Mouse (Mus musculus) embryonic stem cell, embryonic (primary cell): ENCODE measurements around the gene Gzmn.
"Not testable (repeated sequence)": the region's sequence is repeated elsewhere in the genome, so short reads cannot be mapped to it uniquely, and the experiment has no call there.

Experiments used
- CTCF ChIA-PET, 4 experiments: fragments of 300-600 bp in 2 of 4; fragments of 350-600 bp in 2 of 4; sonication (Branson Sonifier 250); formaldehyde crosslinking; loops; one replicate each; lab custom pipeline; 2022; ENCODE audit warnings: inconsistent platforms in 2 of 4; lab: Charles Lee
- POLR2A ChIA-PET, 4 experiments: fragments of 300-600 bp in 2 of 4; fragments of 350-600 bp in 2 of 4; sonication (Branson Sonifier 250); formaldehyde crosslinking; loops; one replicate each; lab custom pipeline; 2022; ENCODE audit warnings: antibody characterized with exemption in 4 of 4, inconsistent platforms in 1 of 4; lab: Charles Lee

Gene Gzmn

GRCm38 (mm10) chr14:56174499-56174898, at the start of gene Gzmn:
Gene Gzmn, minus strand, starts transcription at chr14:56174599.
- CTCF ChIA-PET = interaction anchor here in 1 of 4 experiments (1.3 to 1.7 kb wide), 2 partner anchors 12 to 20 kb away, joined by 3 read pairs; no protein-coding TSS in a partner anchor

GRCm38 (mm10) chr14:56211317-56211716, 36.9 kb upstream of the Gzmn start, which contains the start of gene Gzmf:
Gene Gzmf, minus strand, starts transcription at chr14:56211417.
- ChIA-PET POLR2A (no interaction called here), CTCF (no interaction called here)

More at GRCm38 (mm10) chr14:56174499-56174898, at the start of gene Gzmn:
- POLR2A ChIA-PET = no interaction called here

GRCm38 (mm10) chr14:56205613-56206012, 31.2 kb upstream of the Gzmn start:
- POLR2A ChIA-PET = interaction anchor here in 1 of 4 experiments (1.0 kb wide), 1 partner anchor 84 kb away, joined by 3 read pairs; no protein-coding TSS in a partner anchor
- CTCF ChIA-PET = interaction anchor here (0.6 to 5.4 kb wide), 26 partner anchors 16 to 655 kb away, joined by 3 to 45 read pairs (median 4); no protein-coding TSS in a partner anchor

GRCm38 (mm10) chr14:56205021-56205420, 30.6 kb upstream of the Gzmn start:
- ChIA-PET POLR2A (interaction anchor here in 2 of 4 experiments (1.0 to 1.3 kb wide), 2 partner anchors 18 to 85 kb away, joined by 3 read pairs; no protein-coding TSS in a partner anchor), CTCF (interaction anchor here (0.6 to 5.4 kb wide), 30 partner anchors 16 to 655 kb away, joined by 3 to 45 read pairs (median 4); no protein-coding TSS in a partner anchor)

- ChIA-PET CTCF (interaction anchor here (0.5 to 5.4 kb wide), 27 partner anchors 17 to 1205 kb away, joined by 3 to 45 read pairs (median 4); no protein-coding TSS in a partner anchor), POLR2A (interaction anchor here in 2 of 4 experiments (1.0 to 1.3 kb wide), 2 partner anchors 17 kb away, joined by 3 to 4 read pairs; no protein-coding TSS in a partner anchor)
These were observed 29.6 kb upstream of the Gzmn start for GRCm38 (mm10) chr14:56203975-56204374.

GRCm38 (mm10) chr14:56186946-56187345, 12.5 kb upstream of the Gzmn start:
- POLR2A ChIA-PET = interaction anchor here in 3 of 4 experiments (0.6 to 1.9 kb wide), 4 partner anchors 9 to 210 kb away, joined by 3 to 9 read pairs (median 4); no protein-coding TSS in a partner anchor
- CTCF ChIA-PET = interaction anchor here (0.5 to 2.6 kb wide), 19 partner anchors 9 to 690 kb away, joined by 3 to 45 read pairs (median 3); no protein-coding TSS in a partner anchor

GRCm38 (mm10) chr14:56186521-56186920, 12.1 kb upstream of the Gzmn start:
- CTCF ChIA-PET = interaction anchor here (0.8 to 2.6 kb wide), 12 partner anchors 9 to 189 kb away, joined by 3 to 45 read pairs (median 5); no protein-coding TSS in a partner anchor
- POLR2A ChIA-PET = interaction anchor here in 3 of 4 experiments (0.6 to 1.9 kb wide), 5 partner anchors 9 to 209 kb away, joined by 3 to 9 read pairs (median 3); no protein-coding TSS in a partner anchor

GRCm38 (mm10) chr14:56177651-56178050, 3.3 kb upstream of the Gzmn start:
- CTCF ChIA-PET = interaction anchor here (0.5 to 2.6 kb wide), 27 partner anchors 9 to 1702 kb away, joined by 3 to 28 read pairs (median 4); no protein-coding TSS in a partner anchor
- POLR2A ChIA-PET = interaction anchor here in 2 of 4 experiments (0.6 to 1.4 kb wide), 3 partner anchors 9 to 399 kb away, joined by 3 to 9 read pairs (median 4); no protein-coding TSS in a partner anchor

- ChIA-PET POLR2A (no interaction called here), CTCF (interaction anchor here in 2 of 4 experiments (1.0 to 1.7 kb wide), 3 partner anchors 14 to 141 kb away, joined by 3 read pairs; no protein-coding TSS in a partner anchor)
These were observed 1.0 kb downstream of the Gzmn start for GRCm38 (mm10) chr14:56173396-56173795.

- ChIA-PET CTCF (interaction anchor here in 2 of 4 experiments (1.0 to 1.7 kb wide), 2 partner anchors 14 to 141 kb away, joined by 3 read pairs; no protein-coding TSS in a partner anchor), POLR2A (no interaction called here)
These were observed 1.7 kb downstream of the Gzmn start for GRCm38 (mm10) chr14:56172744-56173143.

- ChIA-PET POLR2A (interaction anchor here in 2 of 4 experiments (0.6 to 1.2 kb wide), 4 partner anchors 10 to 146 kb away, joined by 3 to 5 read pairs (median 4); partner anchors contain the start of gene Gzmg (in 1 of the 2)), CTCF (interaction anchor here in 3 of 4 experiments (0.5 to 1.8 kb wide), 10 partner anchors 10 to 1022 kb away, joined by 3 to 9 read pairs (median 4); no protein-coding TSS in a partner anchor)
These were observed 6.4 kb downstream of the Gzmn start for GRCm38 (mm10) chr14:56168009-56168408.

GRCm38 (mm10) chr14:56162109-56162508, 12.3 kb downstream of the Gzmn start:
- POLR2A ChIA-PET = no interaction called here
- CTCF ChIA-PET = no interaction called here

GRCm38 (mm10) chr14:56159479-56159878, 14.9 kb downstream of the Gzmn start, which contains the start of gene Gzmg:
Gene Gzmg, minus strand, starts transcription at chr14:56159579.
- POLR2A ChIA-PET = interaction anchor here in 1 of 4 experiments (0.5 to 1.9 kb wide), 2 partner anchors 8 to 43 kb away, joined by 3 to 5 read pairs; no protein-coding TSS in a partner anchor
- CTCF ChIA-PET = not testable (repeated sequence)

GRCm38 (mm10) chr14:56155340-56155739, 19.1 kb downstream of the Gzmn start:
- CTCF ChIA-PET = interaction anchor here in 3 of 4 experiments (0.6 to 1.2 kb wide), 9 partner anchors 10 to 422 kb away, joined by 3 to 5 read pairs (median 3); partner anchors contain the start of gene Gzmn (in 1 of the 3)
- POLR2A ChIA-PET = interaction anchor here in 1 of 4 experiments (0.8 kb wide), 1 partner anchor 56 kb away, joined by 3 read pairs; no protein-coding TSS in a partner anchor

- CTCF ChIA-PET = interaction anchor here in 1 of 4 experiments (0.6 kb wide), 1 partner anchor 180 kb away, joined by 4 read pairs; no protein-coding TSS in a partner anchor
- POLR2A ChIA-PET = interaction anchor here in 1 of 4 experiments (0.7 kb wide), 1 partner anchor 350 kb away, joined by 3 read pairs; the partner anchor contains the start of gene Adcy4
These were observed 40.7 kb downstream of the Gzmn start for GRCm38 (mm10) chr14:56133675-56134074.

GRCm38 (mm10) chr14:56132508-56132907, 41.9 kb downstream of the Gzmn start, which contains the start of gene Gzmd:
Gene Gzmd, minus strand, starts transcription at chr14:56132608.
- POLR2A ChIA-PET, CTCF ChIA-PET: not testable (repeated sequence)

- CTCF ChIA-PET = no interaction called here
- POLR2A ChIA-PET = no interaction called here
These were observed 46.1 kb downstream of the Gzmn start for GRCm38 (mm10) chr14:56128341-56128740.

GRCm38 (mm10) chr14:56123516-56123915, 50.9 kb downstream of the Gzmn start:
- CTCF ChIA-PET = interaction anchor here in 1 of 4 experiments (0.7 kb wide), 1 partner anchor 427 kb away, joined by 3 read pairs; no protein-coding TSS in a partner anchor

More at GRCm38 (mm10) chr14:56123516-56123915, 50.9 kb downstream of the Gzmn start:
- POLR2A ChIA-PET = no interaction called here
